ENCODE assay signal across 9 mouse cellular contexts in the genomic region with DNA sequence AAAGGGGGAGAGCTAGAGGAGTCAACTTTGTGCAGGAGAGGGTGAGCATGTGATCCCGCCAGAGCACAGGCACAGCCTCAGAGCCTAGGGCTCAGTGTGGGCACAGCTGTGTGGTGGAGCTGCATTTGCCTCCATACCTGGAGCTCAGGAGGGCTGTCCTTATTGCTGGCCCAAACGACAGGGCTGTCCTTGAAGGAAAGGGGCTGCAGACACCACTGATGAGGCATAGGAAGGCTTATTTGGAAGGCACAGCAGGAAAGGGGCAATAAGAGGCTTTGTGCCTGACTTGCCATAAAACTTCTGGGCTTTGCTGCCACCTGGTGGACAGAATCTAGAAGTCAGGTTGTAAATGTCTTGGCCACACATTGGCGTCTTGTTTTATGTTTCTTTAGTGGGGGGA. TPM values are rescaled to one million over a fixed set of nuclear protein-coding genes. Genes with fewer than 3 reads are reported as not detected.
DNase-seq lines count a peak whose midpoint lies in the region; ATAC-seq and TF ChIP-seq lines count a peak whose summit lies in the region.
"Had no signal": no experiment of that assay in that cellular context is flagged by ENCODE, and none has a peak within 500 bp of the region (broad histone marks: within the 10 kb centered on the region; RNA-seq: fewer than 3 reads in every experiment).

No protein-coding gene starts in this region.

- no peaks in the 10 kb centered on the region; the same call in 1 of the 2 replicates for H3K27me3 ChIP-seq in intestine, embryonic 14.5 days (replicated peaks; ENCODE audit: control insufficient read depth, insufficient read depth, low read length)
- no peaks in the 10 kb centered on the region for H3K27me3 ChIP-seq in intestine, embryonic 16.5 days (replicated peaks; ENCODE audit: control insufficient read depth, insufficient read depth, low read length)
- H3K27me3 ChIP-seq in midbrain, embryonic 10.5 days (ENCODE audit: low read depth, poor library complexity, severe bottlenecking): peaks cover 30% of the 10 kb centered on the region

- TF ChIP-seq POLR2A in brain, embryonic 14.5 days (IDR thresholded peaks at IDR 0.05; ENCODE audit: borderline replicate concordance, extremely low read depth, insufficient read depth, insufficient read length, poor library complexity, severe bottlenecking): no peak

- intact Hi-C loops in heart, postnatal 36 days (cut with DNase I): loop anchor here (1.0 to 5.0 kb wide), 3 partner anchors 34 to 248 kb away; no protein-coding TSS in a partner anchor

- no peak overlapping the region for H3K27ac ChIP-seq in intestine, embryonic 14.5 days (ENCODE audit: low read depth)
- H3K27ac ChIP-seq in intestine, embryonic 16.5 days (ENCODE audit: low read length): no peak overlapping the region
- H3K27ac ChIP-seq in midbrain, embryonic 10.5 days (replicated peaks): peak overlapping the region; percentile 88

- H3K36me3 ChIP-seq in intestine, embryonic 14.5 days (ENCODE audit: control insufficient read depth, insufficient read depth, low read length): no peaks in the 10 kb centered on the region
- no peaks in the 10 kb centered on the region for H3K36me3 ChIP-seq in intestine, embryonic 16.5 days (ENCODE audit: control insufficient read depth, insufficient read depth, low read length)
- no peaks in the 10 kb centered on the region for H3K36me3 ChIP-seq in midbrain, embryonic 10.5 days

- no peak overlapping the region for H3K9ac ChIP-seq in intestine, embryonic 14.5 days (ENCODE audit: low read length)
- no peak overlapping the region for H3K9ac ChIP-seq in intestine, embryonic 16.5 days (ENCODE audit: low read depth, low read length)

- DNase-seq in intestine, embryonic 14.5 days (ENCODE audit: low spot score): peak; percentile 88
- peak; percentile 93 for DNase-seq in brain, embryonic 14.5 days (ENCODE audit: low read depth)
- DNase-seq in heart, postnatal 36 days: peak; percentile 73 to 78
- peak; percentile 45 for DNase-seq in left cerebral cortex, adult 11 months (ENCODE audit: low spot score)
- DNase-seq in midbrain, embryonic 10.5 days (ENCODE audit: low spot score): peak; percentile 82
- peak; percentile 24 to 64 for DNase-seq in spleen, postnatal 10 days (ENCODE audit: low spot score in 2 of 2)

- H3K4me3 ChIP-seq in intestine, embryonic 14.5 days (ENCODE audit: low read depth, low read length): no peak overlapping the region
- no peak overlapping the region for H3K4me3 ChIP-seq in intestine, embryonic 16.5 days (ENCODE audit: low read length)
- no peak overlapping the region for H3K4me3 ChIP-seq in midbrain, embryonic 10.5 days

- H3K4me2 ChIP-seq in intestine, embryonic 14.5 days (ENCODE audit: low read length): no peak overlapping the region
- H3K4me2 ChIP-seq in intestine, embryonic 16.5 days (ENCODE audit: low read depth, low read length): no peak overlapping the region

- TF ChIP-seq CTCF in brain, embryonic 14.5 days (IDR thresholded peaks at IDR 0.05; ENCODE audit: borderline replicate concordance, extremely low read depth, insufficient read depth, insufficient read length): peak; percentile 84

- H3K4me1 ChIP-seq in intestine, embryonic 14.5 days (replicated peaks; ENCODE audit: control insufficient read depth, insufficient read depth, low read length): no peaks in the 10 kb centered on the region
- H3K4me1 ChIP-seq in intestine, embryonic 16.5 days (ENCODE audit: control insufficient read depth, insufficient read depth, low read length): no peaks in the 10 kb centered on the region
- peaks cover 47% of the 10 kb centered on the region for H3K4me1 ChIP-seq in midbrain, embryonic 10.5 days

- ATAC-seq in intestine, embryonic 14.5 days (replicated peaks; ENCODE audit: low FRiP score, low TSS enrichment, low read depth): no peak
- no peak for ATAC-seq in intestine, embryonic 16.5 days
- ATAC-seq in erythroblast, adult 5-6 weeks (replicated peaks; ENCODE audit: low FRiP score, poor library complexity, severe bottlenecking): peak; percentile 65

- WGBS in intestine, embryonic 14.5 days: 27% methylated on average over 3 of the region's 3 CpGs
- WGBS in intestine, embryonic 16.5 days: 25% methylated on average over 3 of the region's 3 CpGs
- 28% methylated on average over 3 of the region's 3 CpGs for WGBS in midbrain, embryonic 10.5 days

- no peaks in the 10 kb centered on the region for H3K9me3 ChIP-seq in intestine, embryonic 14.5 days (ENCODE audit: control insufficient read depth, low read length)
- H3K9me3 ChIP-seq in intestine, embryonic 16.5 days (ENCODE audit: control insufficient read depth, low read length): no peaks in the 10 kb centered on the region
- no peaks in the 10 kb centered on the region for H3K9me3 ChIP-seq in midbrain, embryonic 10.5 days (replicated peaks)

RNA-seq across cellular contexts. Expression of a gene that starts 16.9 kb away (rescaled TPM):
- polyA plus RNA-seq in intestine, embryonic 14.5 days (2014; fragmentation: Nextera tagmentation; extraction: Ambion mirVana): 2.5 and 2.7 TPM in 2 replicates
- polyA plus RNA-seq in intestine, embryonic 16.5 days (2015; fragmentation: Nextera tagmentation; extraction: Ambion mirVana): 4.4 and 5.1 TPM in 2 replicates
- 2.5 and 3.6 TPM in 2 replicates for polyA plus RNA-seq in brain, embryonic 14.5 days (2012; rRNA removed)
- not detected in 2 replicates for total RNA-seq in erythroblast, adult 5-6 weeks (2015; ENCODE audit: low replicate concordance)
- not detected in 2 replicates for total RNA-seq in erythroblast, adult 5-6 weeks (2017; ENCODE audit: low replicate concordance)
- not detected for total RNA-seq in heart, postnatal 36 days (2021)
- 0.20 and 0.25 TPM in 2 replicates for polyA plus RNA-seq in midbrain, embryonic 10.5 days (2016; fragmentation: Nextera tagmentation; extraction: Ambion mirVana)
- total RNA-seq: neutrophil, adult 5-6 weeks had no signal

RNA-seq across cellular contexts. Expression of a gene that starts 58.0 kb away (rescaled TPM):
- polyA plus RNA-seq in intestine, embryonic 14.5 days (2014; fragmentation: Nextera tagmentation; extraction: Ambion mirVana): 2.4 and 3.4 TPM in 2 replicates
- polyA plus RNA-seq in intestine, embryonic 16.5 days (2015; fragmentation: Nextera tagmentation; extraction: Ambion mirVana): 1.9 and 2.4 TPM in 2 replicates
- polyA plus RNA-seq in brain, embryonic 14.5 days (2012; rRNA removed): 2.3 and 4.1 TPM in 2 replicates
- 1.7 and 2.9 TPM in 2 replicates for total RNA-seq in erythroblast, adult 5-6 weeks (2015; ENCODE audit: low replicate concordance)
- 0.77 and 1.8 TPM in 2 replicates for total RNA-seq in erythroblast, adult 5-6 weeks (2017; ENCODE audit: low replicate concordance)
- 100 to 1,000 TPM; 118 to 222 TPM for total RNA-seq in heart, postnatal 36 days (2021)
- 39.8 and 48.1 TPM in 2 replicates for polyA plus RNA-seq in midbrain, embryonic 10.5 days (2016; fragmentation: Nextera tagmentation; extraction: Ambion mirVana)
